Mouse (Mus musculus) heart, adult 2 months (tissue): ENCODE data around the gene Agl. TPM values are rescaled to one million over a fixed set of nuclear protein-coding genes. Genes with fewer than 3 reads are reported as not detected.

Experiments used
- DNase-seq, 2 experiments: peaks; one replicate each; pipeline ENCODE4 v3.0.0; 2021
- H3K27ac ChIP-seq: fragments of 200-600 bp; 2 replicates; pipeline ENCODE4 v1.8.1; 2022
- H3K27me3 ChIP-seq: fragments of 200-500 bp; 2 replicates; pipeline ENCODE4 v1.6.1; 2012; ENCODE audit warnings: mild to moderate bottlenecking, low read length, inconsistent platforms, mixed read lengths; ENCODE audit not compliant: control insufficient read depth, insufficient read depth
- H3K36me3 ChIP-seq: fragments of 200-500 bp; 2 replicates; pipeline ENCODE4 v1.6.1; 2012; ENCODE audit warnings: low read length, inconsistent platforms; ENCODE audit not compliant: control insufficient read depth, insufficient read depth
- H3K4me1 ChIP-seq: fragments of 200-500 bp; 2 replicates; pipeline ENCODE4 v1.6.1; 2011; ENCODE audit warnings: low read length; ENCODE audit not compliant: control insufficient read depth, insufficient read depth
- H3K4me3 ChIP-seq: fragments of 200-600 bp; 2 replicates; pipeline ENCODE4 v1.8.1; 2022
- H3K79me2 ChIP-seq: fragments of 200-500 bp; replicated peaks from 2 replicates; pipeline ENCODE4 v1.6.1; 2012; ENCODE audit warnings: mild to moderate bottlenecking, inconsistent platforms, low read length, moderate library complexity, mixed read lengths; ENCODE audit not compliant: control insufficient read depth, insufficient read depth
- H3K9ac ChIP-seq: fragments of 200-500 bp; 2 replicates; pipeline ENCODE4 v1.6.1; 2012; ENCODE audit warnings: low read depth, mild to moderate bottlenecking, control low read depth, inconsistent platforms, low read length, mixed read lengths
- CTCF ChIP-seq: fragments of 200-600 bp; IDR thresholded peaks from 2 replicates; pipeline ENCODE4 v1.8.1; 2022; ENCODE audit warnings: antibody characterized with exemption, mild to moderate bottlenecking, moderate library complexity
- EP300 ChIP-seq: fragments of 200-500 bp; IDR thresholded peaks from 2 replicates; pipeline ENCODE4 v1.6.1; 2011; ENCODE audit warnings: low read depth, low read length, control low read depth; ENCODE audit not compliant: insufficient read depth
- POLR2A ChIP-seq: fragments of 200-500 bp; IDR thresholded peaks from 2 replicates; pipeline ENCODE4 v1.6.1; 2011; ENCODE audit warnings: mild to moderate bottlenecking, low read depth, low read length, control low read depth; ENCODE audit not compliant: insufficient read depth
- WGBS: fragments of 180-500 bp; shearing (Covaris S2); methylation state at CpG from one replicate; pipeline ENCODE4 v1.1.7; 2018; 5-methylcytosine and 5-hydroxymethylcytosine counted together
- intact Hi-C: fragments of 180-260 bp; cut with DNase I; formaldehyde crosslinking; loops from one replicate; pipeline ENCODE4 v1.15.1; 2025
- polyA plus RNA-seq: library from polyadenylated mRNA; depleted of rRNA; stranded (reverse); fragments of >200 nt; gene quantifications from 2 replicates; pipeline ENCODE4 v1.2.3, GENCODE M21; 2012
- total RNA-seq, 2 experiments: library from RNA; stranded (reverse); gene quantifications; 2 replicates each; pipeline ENCODE4 v1.2.3; 2021

Agl gene
- total and polyA plus RNA-seq, 3 experiments: 41.1 to 200 (median 173) TPM

- intact Hi-C loops: no loop called here
- 44% methylated on average over 2 of the region's 2 CpGs for WGBS
- H3K27ac ChIP-seq: no peak overlapping the region
These were observed 78.3 kb downstream of the Agl start for GRCm38 (mm10) chr3:116729483-116730174.

GRCm38 (mm10) chr3:116726807-116727206 lies 81.2 kb downstream of the Agl start:
- H3K9ac ChIP-seq: no peak overlapping the region
- peak in 1 of 2 experiments; percentile 51 for DNase-seq
- H3K79me2 ChIP-seq: no peaks in the 10 kb centered on the region
- H3K36me3 ChIP-seq: no peaks in the 10 kb centered on the region
- WGBS: 26% methylated on average over 9 of the region's 9 CpGs
- no peak for TF ChIP-seq CTCF
- TF ChIP-seq POLR2A: 0 out of 2 replicates have a peak, but pooled peaks have one; percentile 37
- TF ChIP-seq EP300: peak; percentile 96
- H3K27ac ChIP-seq: peak overlapping the region; percentile 33; the same call in 1 of the 2 replicates
- intact Hi-C loops: no loop called here
- H3K27me3 ChIP-seq: no peaks in the 10 kb centered on the region
- peaks cover 2% of the 10 kb centered on the region for H3K4me1 ChIP-seq
- no peak overlapping the region for H3K4me3 ChIP-seq

More at GRCm38 (mm10) chr3:116729483-116730174, 78.3 kb downstream of the Agl start:
- TF ChIP-seq POLR2A (no peak), CTCF (no peak), EP300 (no peak)
- H3K9ac ChIP-seq: no peak overlapping the region
- H3K36me3 ChIP-seq: no peaks in the 10 kb centered on the region
- H3K4me3 ChIP-seq: no peak overlapping the region
- DNase-seq: no peak
- H3K27me3 ChIP-seq: no peaks in the 10 kb centered on the region
- H3K4me1 ChIP-seq: peaks cover 2% of the 10 kb centered on the region
- H3K79me2 ChIP-seq: no peaks in the 10 kb centered on the region

DNA sequence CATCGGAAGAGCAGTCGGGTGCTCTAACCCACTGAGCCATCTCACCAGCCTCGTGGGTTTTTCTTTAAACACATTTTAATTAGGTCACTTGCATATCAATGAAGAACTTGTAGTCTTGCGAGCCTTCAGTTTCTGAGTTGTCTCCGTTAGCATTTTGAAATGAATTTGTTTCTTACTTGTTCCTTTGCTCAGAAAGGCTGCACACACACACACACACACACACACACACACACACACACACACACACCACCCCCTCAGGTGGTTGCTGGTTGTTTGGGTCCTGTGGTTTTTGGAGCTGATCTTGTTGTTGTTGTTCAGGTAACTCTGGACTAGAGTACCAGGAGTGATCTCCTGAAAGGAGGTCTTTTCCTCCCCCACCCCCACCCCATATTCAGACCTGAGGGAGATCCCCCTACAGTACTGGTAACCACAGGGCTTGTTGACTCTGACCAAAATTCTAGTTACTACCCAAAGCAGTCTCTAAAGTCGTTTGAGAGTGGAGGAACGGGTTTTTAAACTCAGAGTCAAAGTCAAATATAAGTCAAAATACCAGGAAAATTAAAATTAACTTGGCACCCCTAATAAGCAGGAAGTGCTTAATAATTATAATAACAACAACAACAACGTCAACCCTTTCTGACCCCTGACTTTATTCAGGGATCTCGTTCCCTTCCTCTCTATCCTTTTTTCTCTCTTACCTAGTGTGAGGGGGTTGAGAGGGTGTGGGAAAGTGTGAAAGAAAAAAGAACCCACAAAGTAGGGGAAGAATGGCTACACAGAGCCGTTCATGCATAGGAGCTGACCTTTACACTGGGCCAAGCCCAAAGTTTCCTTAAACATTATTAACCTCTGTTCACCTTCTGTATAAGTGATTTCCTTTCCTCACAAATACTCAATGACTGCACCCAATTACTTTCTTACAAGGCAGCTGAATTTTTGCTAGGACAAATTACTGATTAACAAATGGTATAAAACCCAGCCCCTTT lies 84.2 kb downstream of the Agl start:
- no peak for DNase-seq
- WGBS: 62% methylated on average over 10 of the region's 10 CpGs
- intact Hi-C loops: no loop called here
- no peaks in the 10 kb centered on the region for H3K79me2 ChIP-seq
- TF ChIP-seq EP300: no peak
- TF ChIP-seq POLR2A: no peak
- no peak overlapping the region for H3K4me3 ChIP-seq
- no peaks in the 10 kb centered on the region for H3K36me3 ChIP-seq
- H3K27ac ChIP-seq: no peak overlapping the region
- H3K4me1 ChIP-seq: peaks cover 2% of the 10 kb centered on the region
- no peaks in the 10 kb centered on the region for H3K27me3 ChIP-seq
- H3K9ac ChIP-seq: no peak overlapping the region

GRCm38 (mm10) chr3:116722980-116723379 lies 85.0 kb downstream of the Agl start:
- H3K4me1 ChIP-seq: peaks cover 2% of the 10 kb centered on the region
- TF ChIP-seq EP300: no peak
- no peak for TF ChIP-seq POLR2A
- no peak for TF ChIP-seq CTCF
- no peaks in the 10 kb centered on the region for H3K79me2 ChIP-seq
- intact Hi-C loops: no loop called here
- no peak for DNase-seq
- 76% methylated on average over 4 of the region's 4 CpGs for WGBS
- no peak overlapping the region for H3K4me3 ChIP-seq
- H3K27me3 ChIP-seq: no peaks in the 10 kb centered on the region
- no peak overlapping the region for H3K27ac ChIP-seq
- no peak overlapping the region for H3K9ac ChIP-seq
- H3K36me3 ChIP-seq: no peaks in the 10 kb centered on the region

DNA sequence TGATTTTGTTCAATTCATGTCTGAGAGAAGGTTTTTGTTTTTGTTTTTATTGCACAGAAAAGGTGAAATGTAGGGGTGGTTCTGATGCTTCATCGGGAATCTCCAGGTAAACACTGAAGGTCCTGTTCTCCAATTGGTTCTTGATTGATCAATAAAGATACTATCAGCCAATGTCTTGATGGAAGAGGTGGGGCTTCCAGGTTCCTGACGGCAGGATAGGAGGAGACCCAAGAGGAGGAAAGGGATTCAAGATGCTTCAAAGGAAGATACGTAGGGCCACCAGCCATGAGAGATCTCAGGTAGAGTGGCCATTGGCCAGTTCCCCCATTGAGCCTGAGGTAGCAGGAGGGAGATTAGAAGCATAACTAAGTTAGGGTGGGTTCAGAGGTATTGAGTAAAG lies 89.0 kb downstream of the Agl start:
- Histone ChIP-seq H3K9ac (no peak overlapping the region), H3K4me1 (no peaks in the 10 kb centered on the region; the same call in 1 of the 2 replicates), H3K4me3 (no peak overlapping the region), H3K79me2 (no peaks in the 10 kb centered on the region), H3K27me3 (no peaks in the 10 kb centered on the region), H3K36me3 (no peaks in the 10 kb centered on the region), H3K27ac (no peak overlapping the region)
- no peak for TF ChIP-seq EP300
- no peak for TF ChIP-seq CTCF
- TF ChIP-seq POLR2A: no peak
- intact Hi-C loops: no loop called here
- DNase-seq: no peak
- 67% methylated on average over 3 of the region's 3 CpGs for WGBS
